Mouse (Mus musculus): Measurements from ENCODE around the gene Zfp143.

The Zfp143 gene

DNA sequence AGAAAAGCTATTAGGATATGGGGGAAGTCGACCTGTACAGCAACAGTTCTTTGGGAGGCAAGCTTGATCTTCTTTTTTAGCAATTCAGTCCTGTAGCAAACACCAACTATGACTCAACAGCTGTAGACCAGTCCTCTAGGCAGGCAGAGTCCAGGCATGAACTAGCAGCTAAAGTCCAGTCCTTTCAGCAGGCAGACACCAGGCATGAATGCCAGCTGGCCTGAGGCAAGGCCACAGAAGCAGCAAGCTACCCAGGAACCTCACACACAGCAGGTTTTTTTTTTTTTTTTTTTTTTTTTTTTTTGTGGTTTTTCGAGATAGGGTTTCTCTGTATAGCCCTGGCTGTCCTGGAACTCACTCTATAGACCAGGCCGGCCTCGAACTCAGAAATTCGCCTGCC is 73.0 kb downstream of the Zfp143 start:
- no peak for DNase-seq (ENCODE audit: low read depth)

DNA sequence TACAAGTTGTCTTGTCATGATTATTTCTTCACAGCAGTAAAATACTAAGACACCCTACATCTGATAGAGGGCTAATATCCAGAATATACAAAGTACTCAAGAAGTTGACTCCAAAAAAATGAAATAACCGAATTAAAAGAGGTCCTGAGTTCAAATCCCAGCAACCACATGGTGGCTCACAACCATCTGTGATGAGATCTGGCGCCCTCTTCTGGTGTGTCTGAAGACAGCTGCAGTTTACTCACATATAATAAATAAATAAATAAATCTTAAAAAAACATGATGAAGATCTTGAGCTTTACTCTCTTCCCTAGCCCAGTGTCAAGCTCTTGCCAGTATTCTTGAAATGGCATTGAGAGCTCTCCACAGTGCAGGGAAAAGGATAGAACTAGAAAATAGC is 77.5 kb downstream of the Zfp143 start:
- no peak for DNase-seq (ENCODE audit: low read depth)

DNA sequence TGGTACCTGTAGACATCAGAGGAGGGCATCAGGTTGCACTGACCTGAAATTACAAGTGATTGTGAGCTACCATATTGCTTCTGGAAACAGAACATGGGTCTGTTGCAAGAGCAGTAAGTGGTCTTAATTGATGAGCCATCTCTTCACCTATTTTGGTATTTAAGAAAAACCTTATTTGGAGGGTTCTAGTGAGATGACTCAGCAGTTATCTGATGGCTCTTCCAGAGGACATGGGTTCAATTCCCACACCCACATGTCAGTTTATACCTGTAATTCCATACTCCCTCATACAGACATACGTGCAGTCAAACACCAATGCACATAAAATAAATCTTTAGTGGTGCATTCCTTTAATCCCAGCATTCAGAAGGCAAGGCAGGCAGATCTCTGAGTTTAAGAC is 82.8 kb downstream of the Zfp143 start:
- no peak for DNase-seq (ENCODE audit: low read depth)

Measured in naive thymus-derived CD4-positive, alpha-beta T cell, adult 2 months (primary cell).